Mouse (Mus musculus): ENCODE results near the gene Cisd3. TPM values are rescaled to one million over a fixed set of nuclear protein-coding genes. Genes with fewer than 3 reads are reported as not detected.
A peak's percentile ranks its signal among the peaks of the same experiment; 100 is the strongest.
"Not testable (repeated sequence)": the region's sequence is repeated elsewhere in the genome, so short reads cannot be mapped to it uniquely, and the experiment has no call there.

The Cisd3 gene
- polyA plus RNA-seq, 1 experiment, result 42.5 TPM

- Histone ChIP-seq H3K4me1 (ENCODE audit: control insufficient read depth, insufficient read depth, low read length) (no peaks in the 10 kb centered on the region; the same call in 1 of the 2 replicates), H3K4me3 (ENCODE audit: insufficient read depth, low read length) (peak within 1 kb of the TSS; percentile 72), H3K27ac (ENCODE audit: insufficient read depth, low read length) (peak within 1 kb of the TSS; percentile 17; the same call in 1 of the 2 replicates)
- no peak for TF ChIP-seq CTCF (IDR thresholded peaks at IDR 0.05; ENCODE audit: borderline replicate concordance, insufficient read depth, low read length)
- TF ChIP-seq POLR2A (IDR thresholded peaks at IDR 0.05; ENCODE audit: low read depth, low read length), result peak; percentile 92
Observed at GRCm38 (mm10) chr11:97703039-97703826, 17.6 kb downstream of the Cisd3 start, which contains the start of gene Psmb3. TSS of gene Psmb3 (plus strand) at chr11:97703399.

GRCm38 (mm10) chr11:97710067-97710466 is 24.4 kb downstream of the Cisd3 start:
- not testable (repeated sequence) for H3K27ac ChIP-seq (ENCODE audit: insufficient read depth, low read length); H3K4me1 ChIP-seq (ENCODE audit: control insufficient read depth, insufficient read depth, low read length); H3K4me3 ChIP-seq (ENCODE audit: insufficient read depth, low read length)

- TF ChIP-seq POLR2A (IDR thresholded peaks at IDR 0.05; ENCODE audit: low read depth, low read length) (no peak), CTCF (IDR thresholded peaks at IDR 0.05; ENCODE audit: borderline replicate concordance, insufficient read depth, low read length) (no peak)
- Histone ChIP-seq H3K4me1 (ENCODE audit: control insufficient read depth, insufficient read depth, low read length) (no peaks in the 10 kb centered on the region), H3K4me3 (ENCODE audit: insufficient read depth, low read length) (no peak overlapping the region), H3K27ac (ENCODE audit: insufficient read depth, low read length) (no peak overlapping the region)
Observed at GRCm38 (mm10) chr11:97711200-97711900, 25.7 kb downstream of the Cisd3 start.

GRCm38 (mm10) chr11:97712286-97712685 is 26.7 kb downstream of the Cisd3 start:
- Histone ChIP-seq H3K27ac (ENCODE audit: insufficient read depth, low read length) (no peak overlapping the region), H3K4me1 (ENCODE audit: control insufficient read depth, insufficient read depth, low read length) (no peaks in the 10 kb centered on the region)
- TF ChIP-seq POLR2A (IDR thresholded peaks at IDR 0.05; ENCODE audit: low read depth, low read length) (no peak), CTCF (IDR thresholded peaks at IDR 0.05; ENCODE audit: borderline replicate concordance, insufficient read depth, low read length) (no peak)

GRCm38 (mm10) chr11:97713896-97714295 is 28.3 kb downstream of the Cisd3 start:
- no peak for TF ChIP-seq POLR2A (IDR thresholded peaks at IDR 0.05; ENCODE audit: low read depth, low read length)
- TF ChIP-seq CTCF (IDR thresholded peaks at IDR 0.05; ENCODE audit: borderline replicate concordance, insufficient read depth, low read length), result no peak
- no peak overlapping the region for H3K4me3 ChIP-seq (ENCODE audit: insufficient read depth, low read length)
- H3K27ac ChIP-seq (ENCODE audit: insufficient read depth, low read length), result no peak overlapping the region
- no peaks in the 10 kb centered on the region for H3K4me1 ChIP-seq (ENCODE audit: control insufficient read depth, insufficient read depth, low read length)

More at GRCm38 (mm10) chr11:97712286-97712685, 26.7 kb downstream of the Cisd3 start:
- H3K4me3 ChIP-seq (ENCODE audit: insufficient read depth, low read length), result no peak overlapping the region

DNA sequence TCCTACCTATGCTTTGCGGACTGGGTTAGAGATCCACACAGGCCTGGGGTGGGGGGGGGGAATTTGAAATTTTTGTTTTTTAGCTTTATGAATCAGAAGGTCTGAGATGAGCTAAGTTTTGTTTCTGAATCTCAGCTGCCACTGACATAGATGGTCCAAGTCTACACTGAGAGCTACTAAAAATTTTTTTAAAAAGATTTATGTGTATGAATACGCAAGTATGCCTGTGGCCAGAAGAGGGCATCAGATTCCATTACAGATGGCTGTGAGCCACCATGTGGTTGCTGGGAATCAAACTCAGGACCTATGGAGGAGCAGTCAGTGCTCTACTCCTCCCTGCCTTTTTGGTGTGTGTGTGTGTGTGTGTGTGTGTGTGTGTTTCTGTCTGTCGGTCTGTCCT is 28.7 kb downstream of the Cisd3 start:
- no peaks in the 10 kb centered on the region for H3K4me1 ChIP-seq (ENCODE audit: control insufficient read depth, insufficient read depth, low read length)
- H3K4me3 ChIP-seq (ENCODE audit: insufficient read depth, low read length), result no peak overlapping the region
- H3K27ac ChIP-seq (ENCODE audit: insufficient read depth, low read length), result no peak overlapping the region
- TF ChIP-seq POLR2A (IDR thresholded peaks at IDR 0.05; ENCODE audit: low read depth, low read length) (no peak), CTCF (IDR thresholded peaks at IDR 0.05; ENCODE audit: borderline replicate concordance, insufficient read depth, low read length) (no peak)

- H3K4me1 ChIP-seq (ENCODE audit: control insufficient read depth, insufficient read depth, low read length), result no peaks in the 10 kb centered on the region
- 0 out of 2 replicates have a peak overlapping the region, but pooled peaks have one; percentile 27 for H3K27ac ChIP-seq (ENCODE audit: insufficient read depth, low read length)
- TF ChIP-seq POLR2A (IDR thresholded peaks at IDR 0.05; ENCODE audit: low read depth, low read length) (no peak), CTCF (IDR thresholded peaks at IDR 0.05; ENCODE audit: borderline replicate concordance, insufficient read depth, low read length) (no peak)
- no peak overlapping the region for H3K4me3 ChIP-seq (ENCODE audit: insufficient read depth, low read length)
Observed at GRCm38 (mm10) chr11:97714784-97715760, 29.4 kb downstream of the Cisd3 start.

DNA sequence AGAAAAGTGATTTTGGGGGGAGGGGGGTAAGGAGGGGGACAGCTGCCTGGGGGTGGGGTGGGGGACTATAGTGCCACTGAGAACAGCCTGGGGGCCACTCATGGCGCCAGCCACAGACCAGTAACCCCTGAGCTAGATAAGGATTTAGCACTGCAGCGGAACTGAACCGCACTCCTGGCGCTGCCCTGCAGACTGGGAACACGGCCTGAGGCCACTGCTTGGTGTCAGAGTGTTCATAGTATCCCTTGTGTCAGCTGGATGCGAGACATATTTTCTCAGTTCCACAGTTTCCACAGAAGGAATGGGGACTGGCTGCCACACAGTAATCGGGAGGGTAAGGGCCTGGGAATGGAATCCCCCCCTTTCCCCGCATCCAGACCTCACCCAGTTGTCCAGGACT is 30.4 kb downstream of the Cisd3 start:
- Histone ChIP-seq H3K4me3 (ENCODE audit: insufficient read depth, low read length) (no peak overlapping the region), H3K4me1 (ENCODE audit: control insufficient read depth, insufficient read depth, low read length) (no peaks in the 10 kb centered on the region), H3K27ac (ENCODE audit: insufficient read depth, low read length) (no peak overlapping the region)
- TF ChIP-seq CTCF (IDR thresholded peaks at IDR 0.05; ENCODE audit: borderline replicate concordance, insufficient read depth, low read length), result no peak
- TF ChIP-seq POLR2A (IDR thresholded peaks at IDR 0.05; ENCODE audit: low read depth, low read length), result no peak
